Mouse (Mus musculus): Measurements from ENCODE around the gene Mrgpra6.

The Mrgpra6 gene

GRCm38 (mm10) chr7:47204830-47205229, at the start of gene Mrgpra6:
Mrgpra6 (minus strand) TSS chr7:47204920.
- no peak for DNase-seq (ENCODE audit: low read depth, low spot score)

DNA sequence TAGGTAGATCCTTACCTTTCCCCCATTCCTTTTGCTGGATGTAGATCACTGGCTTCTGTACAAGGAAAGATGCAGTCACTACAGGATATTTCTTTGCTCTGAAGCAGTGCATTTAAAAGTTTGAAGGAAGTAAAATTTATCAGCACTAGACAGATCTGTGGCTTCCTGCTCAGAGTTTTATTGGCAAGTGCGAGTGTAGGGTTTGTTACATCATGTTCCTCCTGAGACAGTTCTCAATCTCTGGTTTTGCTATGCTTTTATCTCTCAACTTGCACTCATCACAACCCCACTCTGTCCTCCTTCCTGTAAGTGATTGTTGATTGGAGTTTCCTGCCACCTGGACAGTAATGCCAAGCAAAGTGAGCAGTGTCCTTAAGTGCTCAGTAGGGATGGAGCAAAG, 48.0 kb upstream of the Mrgpra6 start, which contains the start of gene Mrgpra9:
Gene Mrgpra9 (minus strand): TSS at position 79 of the 400 bp plus-strand sequence.
- no peak for DNase-seq (ENCODE audit: low read depth, low spot score)
- Histone ChIP-seq H3K27me3 (ENCODE audit: control insufficient read depth, insufficient read depth, low read length, poor library complexity, severe bottlenecking) (no peaks in the 10 kb centered on the region), H3K36me3 (ENCODE audit: control insufficient read depth, insufficient read depth, low read length, poor library complexity, severe bottlenecking) (no peaks in the 10 kb centered on the region)

More at GRCm38 (mm10) chr7:47204830-47205229, at the start of gene Mrgpra6:
- Histone ChIP-seq H3K36me3 (ENCODE audit: control insufficient read depth, insufficient read depth, low read length, poor library complexity, severe bottlenecking) (no peaks in the 10 kb centered on the region), H3K27me3 (ENCODE audit: control insufficient read depth, insufficient read depth, low read length, poor library complexity, severe bottlenecking) (no peaks in the 10 kb centered on the region)

- peak; percentile 1 for DNase-seq (ENCODE audit: low read depth, low spot score)
- Histone ChIP-seq H3K36me3 (ENCODE audit: control insufficient read depth, insufficient read depth, low read length, poor library complexity, severe bottlenecking) (no peaks in the 10 kb centered on the region), H3K27me3 (ENCODE audit: control insufficient read depth, insufficient read depth, low read length, poor library complexity, severe bottlenecking) (no peaks in the 10 kb centered on the region)
Measured at GRCm38 (mm10) chr7:47244658-47245057, 39.9 kb upstream of the Mrgpra6 start.

DNA sequence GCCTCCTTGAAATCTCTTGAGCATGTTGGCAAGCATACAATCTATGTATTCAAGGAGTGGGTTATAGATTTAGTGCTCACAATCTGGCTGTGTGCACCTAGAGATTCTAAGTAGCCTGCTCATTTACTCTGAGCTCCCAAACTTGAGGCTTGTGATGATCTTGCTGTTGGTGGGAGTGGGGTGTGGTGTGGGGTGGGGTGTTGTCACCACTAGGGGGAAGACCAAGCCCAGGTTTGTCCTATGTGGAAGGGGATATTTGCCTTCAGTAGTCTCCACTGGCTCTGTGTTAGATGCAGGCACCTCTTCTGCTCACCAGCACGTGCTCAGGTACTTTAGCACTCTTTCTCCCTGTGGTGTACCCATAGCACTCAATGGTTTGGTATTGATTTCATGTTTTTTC, 9.4 kb downstream of the Mrgpra6 start:
- DNase-seq (ENCODE audit: low read depth, low spot score), result no peak
- no peaks in the 10 kb centered on the region for H3K27me3 ChIP-seq (ENCODE audit: control insufficient read depth, insufficient read depth, low read length, poor library complexity, severe bottlenecking)
- H3K36me3 ChIP-seq (ENCODE audit: control insufficient read depth, insufficient read depth, low read length, poor library complexity, severe bottlenecking), result no peaks in the 10 kb centered on the region

DNA sequence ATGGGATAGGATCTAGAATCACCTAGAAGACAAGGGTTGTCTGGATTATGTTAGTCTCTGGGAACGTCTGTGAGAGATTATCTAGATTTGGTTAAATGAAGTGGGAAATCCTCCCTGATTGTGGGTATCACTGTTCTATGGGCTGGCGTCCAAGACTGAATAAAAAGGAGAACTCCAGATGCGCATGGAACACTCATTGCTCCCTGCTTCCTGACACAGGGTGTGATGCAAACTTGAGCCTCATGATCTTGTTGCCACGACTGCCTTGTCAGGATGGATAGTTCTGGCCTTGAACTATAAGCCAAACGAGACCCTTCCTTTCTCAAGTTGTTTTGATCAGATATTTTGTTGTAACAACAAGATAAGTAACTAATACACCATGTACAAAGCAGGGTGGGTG, 33.9 kb downstream of the Mrgpra6 start:
- H3K36me3 ChIP-seq (ENCODE audit: control insufficient read depth, insufficient read depth, low read length, poor library complexity, severe bottlenecking), result no peaks in the 10 kb centered on the region
- DNase-seq (ENCODE audit: low read depth, low spot score), result no peak
- H3K27me3 ChIP-seq (ENCODE audit: control insufficient read depth, insufficient read depth, low read length, poor library complexity, severe bottlenecking), result no peaks in the 10 kb centered on the region

- Histone ChIP-seq H3K27me3 (ENCODE audit: control insufficient read depth, insufficient read depth, low read length, poor library complexity, severe bottlenecking) (no peaks in the 10 kb centered on the region), H3K36me3 (ENCODE audit: control insufficient read depth, insufficient read depth, low read length, poor library complexity, severe bottlenecking) (no peaks in the 10 kb centered on the region)
- DNase-seq (ENCODE audit: low read depth, low spot score), result no peak
Measured at GRCm38 (mm10) chr7:47165028-47165427, 39.7 kb downstream of the Mrgpra6 start.

- Histone ChIP-seq H3K27me3 (ENCODE audit: control insufficient read depth, insufficient read depth, low read length, poor library complexity, severe bottlenecking) (no peaks in the 10 kb centered on the region), H3K36me3 (ENCODE audit: control insufficient read depth, insufficient read depth, low read length, poor library complexity, severe bottlenecking) (no peaks in the 10 kb centered on the region)
- no peak for DNase-seq (ENCODE audit: low read depth, low spot score)
Measured at GRCm38 (mm10) chr7:47163203-47163602, 41.5 kb downstream of the Mrgpra6 start.

GRCm38 (mm10) chr7:47158451-47158850, 46.3 kb downstream of the Mrgpra6 start:
- DNase-seq (ENCODE audit: low read depth, low spot score), result no peak
- Histone ChIP-seq H3K27me3 (ENCODE audit: control insufficient read depth, insufficient read depth, low read length, poor library complexity, severe bottlenecking) (no peaks in the 10 kb centered on the region), H3K36me3 (ENCODE audit: control insufficient read depth, insufficient read depth, low read length, poor library complexity, severe bottlenecking) (no peaks in the 10 kb centered on the region)

GRCm38 (mm10) chr7:47157743-47158142, 47.0 kb downstream of the Mrgpra6 start:
- DNase-seq (ENCODE audit: low read depth, low spot score), result peak; percentile 16
- Histone ChIP-seq H3K36me3 (ENCODE audit: control insufficient read depth, insufficient read depth, low read length, poor library complexity, severe bottlenecking) (no peaks in the 10 kb centered on the region), H3K27me3 (ENCODE audit: control insufficient read depth, insufficient read depth, low read length, poor library complexity, severe bottlenecking) (no peaks in the 10 kb centered on the region)

- no peaks in the 10 kb centered on the region for H3K36me3 ChIP-seq (ENCODE audit: control insufficient read depth, insufficient read depth, low read length, poor library complexity, severe bottlenecking)
- DNase-seq (ENCODE audit: low read depth, low spot score), result no peak
Measured at GRCm38 (mm10) chr7:47155849-47156248, 48.9 kb downstream of the Mrgpra6 start.

DNA sequence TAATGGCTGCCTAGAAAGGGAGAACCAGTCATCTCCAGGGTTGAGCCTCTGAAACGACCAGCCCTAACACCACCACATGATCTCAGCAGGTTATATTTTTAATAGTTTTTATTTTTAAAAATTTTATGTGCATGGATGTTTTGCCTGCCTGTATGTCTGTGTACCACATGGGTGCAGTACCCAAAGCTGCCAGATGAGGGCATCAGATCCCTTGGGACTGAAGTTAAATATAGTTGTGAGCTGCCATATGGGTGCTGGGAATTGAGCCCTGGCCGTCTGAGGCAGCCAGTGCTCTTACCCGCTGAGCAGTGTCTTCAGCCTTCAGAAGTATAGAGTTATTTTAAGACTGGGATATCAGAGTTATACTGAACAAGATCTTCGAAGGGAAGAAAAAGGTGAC, 49.3 kb downstream of the Mrgpra6 start:
- Histone ChIP-seq H3K27me3 (ENCODE audit: control insufficient read depth, insufficient read depth, low read length, poor library complexity, severe bottlenecking) (no peaks in the 10 kb centered on the region), H3K36me3 (ENCODE audit: control insufficient read depth, insufficient read depth, low read length, poor library complexity, severe bottlenecking) (no peaks in the 10 kb centered on the region)
- DNase-seq (ENCODE audit: low read depth, low spot score), result peak; percentile 38

More at GRCm38 (mm10) chr7:47155849-47156248, 48.9 kb downstream of the Mrgpra6 start:
- no peaks in the 10 kb centered on the region for H3K27me3 ChIP-seq (ENCODE audit: control insufficient read depth, insufficient read depth, low read length, poor library complexity, severe bottlenecking)

- peak; percentile 78 for DNase-seq (ENCODE audit: low read depth, low spot score)
- H3K36me3 ChIP-seq (ENCODE audit: control insufficient read depth, insufficient read depth, low read length, poor library complexity, severe bottlenecking), result no peaks in the 10 kb centered on the region
- H3K27me3 ChIP-seq (ENCODE audit: control insufficient read depth, insufficient read depth, low read length, poor library complexity, severe bottlenecking), result no peaks in the 10 kb centered on the region; the same call in 1 of the 2 replicates
Measured at GRCm38 (mm10) chr7:47150420-47151061, 54.2 kb downstream of the Mrgpra6 start.

- no peaks in the 10 kb centered on the region for H3K36me3 ChIP-seq (ENCODE audit: control insufficient read depth, insufficient read depth, low read length, poor library complexity, severe bottlenecking)
- H3K27me3 ChIP-seq (ENCODE audit: control insufficient read depth, insufficient read depth, low read length, poor library complexity, severe bottlenecking), result no peaks in the 10 kb centered on the region; the same call in 1 of the 2 replicates
- no peak for DNase-seq (ENCODE audit: low read depth, low spot score)
Measured at GRCm38 (mm10) chr7:47148298-47148697, 56.4 kb downstream of the Mrgpra6 start.

GRCm38 (mm10) chr7:47146034-47146812, 58.5 kb downstream of the Mrgpra6 start:
- no peaks in the 10 kb centered on the region for H3K36me3 ChIP-seq (ENCODE audit: control insufficient read depth, insufficient read depth, low read length, poor library complexity, severe bottlenecking)
- DNase-seq (ENCODE audit: low read depth, low spot score), result peak; percentile 70
- no peaks in the 10 kb centered on the region; the same call in 1 of the 2 replicates for H3K27me3 ChIP-seq (ENCODE audit: control insufficient read depth, insufficient read depth, low read length, poor library complexity, severe bottlenecking)

DNA sequence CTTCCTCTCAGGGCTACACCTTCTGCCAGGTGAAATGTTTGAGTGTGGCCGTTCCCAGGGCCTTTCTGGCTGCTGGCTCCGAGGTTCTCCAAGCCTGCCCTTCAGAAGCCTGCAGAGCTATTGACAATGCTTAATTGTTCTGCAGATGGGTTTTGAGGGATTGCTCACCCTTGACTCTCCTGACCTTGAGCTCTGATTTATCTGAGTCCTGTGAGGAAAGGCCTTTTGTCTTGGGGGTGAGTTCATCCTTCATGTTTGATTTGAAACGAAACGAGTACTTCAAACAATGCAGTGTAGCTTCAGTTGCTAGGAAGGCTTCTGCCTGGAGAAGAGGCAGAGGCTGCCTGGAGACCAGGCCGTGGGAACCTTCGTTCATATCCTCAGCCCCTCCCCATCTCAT, 60.4 kb downstream of the Mrgpra6 start:
- no peak for DNase-seq (ENCODE audit: low read depth, low spot score)
- H3K27me3 ChIP-seq (ENCODE audit: control insufficient read depth, insufficient read depth, low read length, poor library complexity, severe bottlenecking), result no peaks in the 10 kb centered on the region; the same call in 1 of the 2 replicates

More for the DNA sequence above, 60.4 kb downstream of the Mrgpra6 start:
- H3K36me3 ChIP-seq (ENCODE audit: control insufficient read depth, insufficient read depth, low read length, poor library complexity, severe bottlenecking), result no peaks in the 10 kb centered on the region

All from splenic B cell, adult 2 months (primary cell).